Mouse (Mus musculus) heart, embryonic 10.5 days (tissue): ENCODE measurements around the gene Fn1. TPM values are rescaled to one million over a fixed set of nuclear protein-coding genes. Genes with fewer than 3 reads are reported as not detected.

Experiments
- polyA plus RNA-seq: library from polyadenylated mRNA; unstranded; fragments of >200 nt; fragmentation: Nextera tagmentation; extraction: Ambion mirVana; gene quantifications from 2 replicates; pipeline ENCODE4 v1.2.1, GENCODE M21; 2016

The Fn1 gene
- polyA plus RNA-seq, 1 experiment from 2014 or later, result 356 TPM

Other genes starting within 250 kb of the Fn1 start
- gene Abca12, start 238.3 kb downstream of the Fn1 start, polyA plus RNA-seq, result 0.04 and 0.09 TPM in 2 replicates
- 56.2 and 71.0 TPM in 2 replicates for gene Atic, start 96.0 kb downstream of the Fn1 start, polyA plus RNA-seq